Mouse (Mus musculus) spleen, postnatal 0 days (tissue): ENCODE data around the gene H2-M10.3. TPM values are rescaled to one million over a fixed set of nuclear protein-coding genes. Genes with fewer than 3 reads are reported as not detected.

ENCODE experiments used
- polyA plus RNA-seq: library from polyadenylated mRNA; unstranded; fragments of >200 nt; fragmentation: Nextera tagmentation; extraction: Ambion mirVana; gene quantifications from 2 replicates; pipeline ENCODE4 v1.2.1, GENCODE M21; 2015

H2-M10.3 gene
- not detected in 2 replicates for polyA plus RNA-seq

DNA sequence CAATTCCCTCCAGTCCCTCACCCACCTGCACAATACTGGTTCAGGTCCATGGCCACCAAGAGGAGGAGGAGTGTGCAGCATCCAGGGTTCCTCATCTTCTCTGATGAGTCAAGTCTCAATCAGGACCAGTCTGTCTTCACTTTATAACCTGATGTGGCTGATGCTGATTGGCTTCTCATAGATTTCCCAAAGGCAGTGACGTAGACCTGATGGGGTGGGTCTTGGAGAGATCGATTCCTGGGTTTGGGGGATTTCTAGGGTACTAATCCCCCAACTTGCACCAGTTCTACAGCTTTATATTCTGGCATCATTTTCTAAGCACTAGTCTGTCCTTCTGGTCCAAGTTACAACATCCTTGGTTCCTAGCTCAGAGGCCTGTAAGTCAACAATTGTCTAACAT is at the start of gene H2-M10.3:
Gene H2-M10.3 (minus strand): TSS at position 101 of the 400 bp plus-strand sequence.

DNA sequence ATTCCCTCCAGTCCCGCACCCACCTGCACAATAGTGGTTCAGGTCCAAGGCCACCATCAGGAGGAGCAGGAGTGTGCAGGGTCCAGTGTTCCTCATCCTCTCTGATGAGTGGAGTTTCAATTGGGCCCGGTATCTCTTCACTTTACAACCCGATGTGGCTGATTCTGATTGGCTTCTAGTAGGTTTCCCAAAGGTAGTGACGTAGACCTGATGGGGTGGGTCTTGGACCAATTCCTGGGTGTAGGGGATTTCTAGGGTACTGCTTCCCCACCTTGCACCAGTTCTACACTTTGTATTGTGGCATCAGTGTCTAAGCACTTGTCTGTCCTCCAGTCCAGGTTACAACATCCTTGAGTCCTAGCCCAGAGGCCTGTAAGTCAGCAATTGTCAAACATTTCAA is 42.2 kb downstream of the H2-M10.3 start, which contains the start of gene H2-M10.1:
Gene H2-M10.1 (minus strand): TSS at position 101 of the 400 bp plus-strand sequence.

Other genes with a start within 250 kb of the H2-M10.3 start
- gene Gm19684, start 246.7 kb downstream of the H2-M10.3 start, polyA plus RNA-seq: not detected in 2 replicates
- gene Gm7030, start 239.0 kb downstream of the H2-M10.3 start, polyA plus RNA-seq: not detected in 2 replicates
- not detected in 2 replicates for gene Gm8909, start 199.9 kb downstream of the H2-M10.3 start, polyA plus RNA-seq
- not detected in 2 replicates for gene H2-T3, start 178.1 kb downstream of the H2-M10.3 start, polyA plus RNA-seq
- gene Rpp21, start 110.3 kb downstream of the H2-M10.3 start, polyA plus RNA-seq: 86.7 and 86.8 TPM in 2 replicates
- 6.4 and 7.8 TPM in 2 replicates for gene Trim39, start 96.2 kb downstream of the H2-M10.3 start, polyA plus RNA-seq
- not detected in 2 replicates for gene H2-M10.2, start 81.9 kb downstream of the H2-M10.3 start, polyA plus RNA-seq
- gene H2-M10.1, start 42.3 kb downstream of the H2-M10.3 start, polyA plus RNA-seq: not detected in 2 replicates
- gene H2-M10.4, start 93.9 kb upstream of the H2-M10.3 start, polyA plus RNA-seq: not detected in 2 replicates
- not detected in 2 replicates for gene H2-M11, start 178.7 kb upstream of the H2-M10.3 start, polyA plus RNA-seq